Mouse (Mus musculus): Measurements from ENCODE around the gene Htr7. TPM values are rescaled to one million over a fixed set of nuclear protein-coding genes. Genes with fewer than 3 reads are reported as not detected.

Htr7 gene
- total and polyA plus RNA-seq, 3 experiments, result 0.39 to 0.42 (median 0.41) TPM

GRCm38 (mm10) chr19:35924961-35925495 is 132.3 kb downstream of the Htr7 start:
- Histone ChIP-seq H3K4me3 (no peak overlapping the region), H3K36me3 (ENCODE audit: control insufficient read depth, insufficient read depth, low read length) (no peaks in the 10 kb centered on the region), H3K27ac (no peak overlapping the region), H3K79me2 (replicated peaks; ENCODE audit: control insufficient read depth, insufficient read depth, low read length) (no peaks in the 10 kb centered on the region), H3K9ac (ENCODE audit: low read depth, low read length) (no peak overlapping the region), H3K4me1 (ENCODE audit: control insufficient read depth, insufficient read depth, low read length) (no peaks in the 10 kb centered on the region), H3K27me3 (ENCODE audit: control insufficient read depth, insufficient read depth, low read length) (no peaks in the 10 kb centered on the region)
- TF ChIP-seq CTCF (IDR thresholded peaks at IDR 0.05), result no peak
- TF ChIP-seq POLR2A (IDR thresholded peaks at IDR 0.05; ENCODE audit: insufficient read depth, low read depth, low read length), result no peak
- no peak for TF ChIP-seq EP300 (IDR thresholded peaks at IDR 0.05; ENCODE audit: insufficient read depth, low read depth, low read length)
- intact Hi-C loops (cut with DNase I), result no loop called here
- 42% methylated on average over 3 of the region's 3 CpGs for WGBS
- DNase-seq, result peak in 1 of 2 experiments; percentile 16

DNA sequence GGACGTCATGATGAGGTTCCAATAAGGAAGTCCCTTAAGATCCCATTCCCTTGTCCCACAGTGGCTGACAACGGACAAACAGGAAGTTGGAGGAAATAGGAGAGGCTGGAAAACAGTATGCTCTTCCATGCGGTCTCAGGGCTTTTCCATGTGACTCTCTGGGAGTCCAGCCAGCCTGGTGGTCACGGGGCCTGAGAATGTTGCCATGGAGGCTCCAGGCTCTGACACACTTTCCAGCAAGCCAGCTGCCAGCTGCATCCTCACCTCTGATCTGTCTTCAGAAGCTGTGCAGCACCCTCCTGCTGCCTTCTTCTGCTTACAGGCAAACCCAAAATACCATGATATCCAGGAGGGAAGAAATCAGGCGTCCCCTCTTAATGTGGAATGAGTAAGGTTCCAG is 132.9 kb downstream of the Htr7 start:
- no peaks in the 10 kb centered on the region for H3K79me2 ChIP-seq (replicated peaks; ENCODE audit: control insufficient read depth, insufficient read depth, low read length)
- no peaks in the 10 kb centered on the region for H3K4me1 ChIP-seq (ENCODE audit: control insufficient read depth, insufficient read depth, low read length)
- H3K4me3 ChIP-seq, result no peak overlapping the region
- peak; percentile 69 to 78 for DNase-seq
- no peak for TF ChIP-seq POLR2A (IDR thresholded peaks at IDR 0.05; ENCODE audit: insufficient read depth, low read depth, low read length)
- TF ChIP-seq CTCF (IDR thresholded peaks at IDR 0.05), result no peak
- no peak for TF ChIP-seq EP300 (IDR thresholded peaks at IDR 0.05; ENCODE audit: insufficient read depth, low read depth, low read length)
- 10% methylated on average over 5 of the region's 5 CpGs for WGBS
- peak overlapping the region; percentile 17; the same call in 1 of the 2 replicates for H3K27ac ChIP-seq
- no peaks in the 10 kb centered on the region for H3K27me3 ChIP-seq (ENCODE audit: control insufficient read depth, insufficient read depth, low read length)
- intact Hi-C loops (cut with DNase I), result no loop called here
- no peaks in the 10 kb centered on the region for H3K36me3 ChIP-seq (ENCODE audit: control insufficient read depth, insufficient read depth, low read length)
- no peak overlapping the region for H3K9ac ChIP-seq (ENCODE audit: low read depth, low read length)

Other genes with a start within 250 kb of the Htr7 start
- 10 to 100 TPM; 11.9 to 12.7 TPM for gene Rpp30, start 26.2 kb upstream of the Htr7 start, total RNA-seq (2021)
- gene Rpp30, start 26.2 kb upstream of the Htr7 start, polyA plus RNA-seq (2012; rRNA removed), result 5.3 and 10.2 TPM in 2 replicates
- 100 to 1,000 TPM; 383 to 550 TPM for gene Ankrd1, start 62.6 kb upstream of the Htr7 start, total RNA-seq (2021)
- 316 and 466 TPM in 2 replicates for gene Ankrd1, start 62.6 kb upstream of the Htr7 start, polyA plus RNA-seq (2012; rRNA removed)

Measured in heart, adult 2 months (tissue).